Mouse (Mus musculus): ENCODE results near the gene Hebp1. TPM values are rescaled to one million over a fixed set of nuclear protein-coding genes. Genes with fewer than 3 reads are reported as not detected.

Hebp1 gene
- polyA plus RNA-seq, 1 experiment from 2014 or later: 5.2 TPM

- no peak for TF ChIP-seq CTCF (IDR thresholded peaks at IDR 0.05)
- ATAC-seq: no peak
- no peaks in the 10 kb centered on the region for H3K27me3 ChIP-seq
- ChIA-PET POLR2A (interaction anchor here (0.8 kb wide), 1 partner anchor 286 kb away, joined by 3 read pairs; no protein-coding TSS in a partner anchor), CTCF (interaction anchor here (1.4 kb wide), 1 partner anchor 10 kb away, joined by 3 read pairs; no protein-coding TSS in a partner anchor)
- no peak for DNase-seq (ENCODE audit: low read depth, low spot score)
- in situ Hi-C loops (cut with MboI; ENCODE audit: low pct_unique_long_range_greater_than_20kb): no loop called here
These were observed 104.9 kb downstream of the Hebp1 start for GRCm38 (mm10) chr6:135092798-135093470.

GRCm38 (mm10) chr6:135090661-135091060, 107.2 kb downstream of the Hebp1 start:
- CTCF ChIA-PET: interaction anchor here (1.2 to 1.5 kb wide), 2 partner anchors 21 to 53 kb away, joined by 3 to 10 read pairs; no protein-coding TSS in a partner anchor
- no peak for TF ChIP-seq CTCF (IDR thresholded peaks at IDR 0.05)
- peak; percentile 48 for ATAC-seq
- POLR2A ChIA-PET: no interaction called here
- in situ Hi-C loops (cut with MboI; ENCODE audit: low pct_unique_long_range_greater_than_20kb): no loop called here
- no peak for DNase-seq (ENCODE audit: low read depth, low spot score)
- no peaks in the 10 kb centered on the region for H3K27me3 ChIP-seq

- DNase-seq (ENCODE audit: low read depth, low spot score) (no peak), ATAC-seq (no peak)
- in situ Hi-C loops (cut with MboI; ENCODE audit: low pct_unique_long_range_greater_than_20kb): loop anchor here (5.0 to 10.0 kb wide), 2 partner anchors 53 to 155 kb away; no protein-coding TSS in a partner anchor
- ChIA-PET POLR2A (no interaction called here), CTCF (interaction anchor here (1.5 kb wide), 1 partner anchor 54 kb away, joined by 10 read pairs; no protein-coding TSS in a partner anchor)
- TF ChIP-seq CTCF (IDR thresholded peaks at IDR 0.05): peak; percentile 37
- H3K27me3 ChIP-seq: no peaks in the 10 kb centered on the region
These were observed 108.0 kb downstream of the Hebp1 start for GRCm38 (mm10) chr6:135089786-135090185.

- in situ Hi-C loops (cut with MboI; ENCODE audit: low pct_unique_long_range_greater_than_20kb): loop anchor here (5.0 to 10.0 kb wide), 2 partner anchors 54 to 157 kb away; no protein-coding TSS in a partner anchor
- peak; percentile 88 for TF ChIP-seq CTCF (IDR thresholded peaks at IDR 0.05)
- ATAC-seq: no peak
- CTCF ChIA-PET: interaction anchor here (0.7 to 3.9 kb wide), 14 partner anchors 10 to 160 kb away, joined by 3 to 28 read pairs (median 5); no protein-coding TSS in a partner anchor
- DNase-seq (ENCODE audit: low read depth, low spot score): no peak
- POLR2A ChIA-PET: interaction anchor here (0.6 kb wide), 1 partner anchor 18 kb away, joined by 4 read pairs; no protein-coding TSS in a partner anchor
- H3K27me3 ChIP-seq: no peaks in the 10 kb centered on the region
These were observed 109.9 kb downstream of the Hebp1 start for GRCm38 (mm10) chr6:135087721-135088451.

Other genes starting within 250 kb of the Hebp1 start
- gene Apold1, start 216.3 kb downstream of the Hebp1 start, polyA plus RNA-seq (2021): 0.23 TPM
- gene Ddx47, start 186.4 kb downstream of the Hebp1 start, polyA plus RNA-seq (2021): 76.9 TPM
- gene Gprc5a, start 132.4 kb downstream of the Hebp1 start, polyA plus RNA-seq (2021): 80.0 TPM
- gene Gprc5d, start 79.7 kb downstream of the Hebp1 start, polyA plus RNA-seq (2021): not detected
- 16.8 TPM for gene Fam234b, start within 50 bp of the Hebp1 start, polyA plus RNA-seq (2021)
- 0.05 TPM for gene Gsg1, start 56.3 kb upstream of the Hebp1 start, polyA plus RNA-seq (2021)
- not detected for gene Pbp2, start 112.4 kb upstream of the Hebp1 start, polyA plus RNA-seq (2021)
- gene Emp1, start 164.5 kb upstream of the Hebp1 start, polyA plus RNA-seq (2021): 70.4 TPM